ENCODE assay signal across 11 mouse cellular contexts in the genomic region with DNA sequence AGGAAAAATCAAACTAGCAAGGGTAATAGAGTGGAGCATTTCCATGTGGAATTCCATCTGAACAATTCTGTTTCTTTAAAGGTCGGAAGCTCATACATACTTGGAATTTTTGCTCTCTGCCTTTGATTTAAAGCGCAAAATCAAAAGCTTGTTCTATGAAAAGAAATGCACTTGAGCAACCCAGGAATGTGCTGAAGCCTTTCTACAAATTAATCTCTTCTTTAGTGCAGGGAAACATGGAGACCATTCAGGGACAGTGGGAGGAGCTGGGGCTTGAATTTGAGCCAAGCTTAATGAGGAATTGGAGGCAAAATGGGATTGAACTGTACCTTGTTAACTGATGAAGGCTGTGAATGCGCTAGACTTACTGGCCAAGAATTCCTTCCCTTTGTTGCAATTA.
DNase-seq lines count a peak whose midpoint lies in the region; ATAC-seq and TF ChIP-seq lines count a peak whose summit lies in the region.
"Had no signal": no experiment of that assay in that cellular context is flagged by ENCODE, and none has a peak within 500 bp of the region (broad histone marks: within the 10 kb centered on the region; RNA-seq: fewer than 3 reads in every experiment).

No protein-coding gene starts in this region.

- no peak overlapping the region for H3K4me3 ChIP-seq in heart, embryonic 13.5 days
- no peak overlapping the region for H3K4me3 ChIP-seq in stomach, embryonic 14.5 days (ENCODE audit: low read depth, low read length)
- no peak overlapping the region for H3K4me3 ChIP-seq in stomach, postnatal 0 days (ENCODE audit: low read depth, low read length)
- no peak overlapping the region for H3K4me3 ChIP-seq in left cerebral cortex, adult 2 months
- H3K4me3 ChIP-seq: hindbrain, embryonic 15.5 days; limb, embryonic 12.5 days had no signal

- no peaks in the 10 kb centered on the region for H3K27me3 ChIP-seq in heart, embryonic 13.5 days (replicated peaks)
- no peaks in the 10 kb centered on the region for H3K27me3 ChIP-seq in stomach, embryonic 14.5 days (ENCODE audit: control insufficient read depth, insufficient read depth, low read length)
- H3K27me3 ChIP-seq in stomach, postnatal 0 days (ENCODE audit: control insufficient read depth, insufficient read depth, low read length), result no peaks in the 10 kb centered on the region
- H3K27me3 ChIP-seq: hindbrain, embryonic 15.5 days; limb, embryonic 12.5 days had no signal

- peaks cover 21% of the 10 kb centered on the region for H3K4me1 ChIP-seq in heart, embryonic 13.5 days
- H3K4me1 ChIP-seq in stomach, embryonic 14.5 days (ENCODE audit: control insufficient read depth, insufficient read depth, low read length), result no peaks in the 10 kb centered on the region
- no peaks in the 10 kb centered on the region for H3K4me1 ChIP-seq in stomach, postnatal 0 days (replicated peaks; ENCODE audit: control insufficient read depth, insufficient read depth)
- H3K4me1 ChIP-seq: hindbrain, embryonic 15.5 days had no signal

- no peak for TF ChIP-seq CTCF in stomach, postnatal 0 days (IDR thresholded peaks at IDR 0.05; ENCODE audit: low read depth)
- TF ChIP-seq CTCF in left cerebral cortex, adult 2 months (IDR thresholded peaks at IDR 0.05), result no peak

- no peak for TF ChIP-seq EP300 in stomach, postnatal 0 days (optimal IDR thresholded peaks at IDR 0.05)

- H3K9me3 ChIP-seq in heart, embryonic 13.5 days, result no peaks in the 10 kb centered on the region
- no peaks in the 10 kb centered on the region for H3K9me3 ChIP-seq in stomach, embryonic 14.5 days (ENCODE audit: control insufficient read depth, low read depth, low read length)
- no peaks in the 10 kb centered on the region for H3K9me3 ChIP-seq in stomach, postnatal 0 days (ENCODE audit: control insufficient read depth, low read length)
- H3K9me3 ChIP-seq: hindbrain, embryonic 15.5 days; limb, embryonic 12.5 days had no signal

- ATAC-seq in heart, embryonic 13.5 days (ENCODE audit: extremely low read depth, insufficient number of reproducible peaks, low FRiP score, low TSS enrichment), result no peak
- peak; percentile 18; the same call in 1 of the 2 replicates for ATAC-seq in stomach, embryonic 14.5 days (ENCODE audit: insufficient number of reproducible peaks, insufficient read depth, low FRiP score, low read depth)
- no peak for ATAC-seq in stomach, postnatal 0 days (ENCODE audit: low FRiP score, low TSS enrichment)

- H3K36me3 ChIP-seq in heart, embryonic 13.5 days, result no peaks in the 10 kb centered on the region
- no peaks in the 10 kb centered on the region for H3K36me3 ChIP-seq in stomach, embryonic 14.5 days (ENCODE audit: control insufficient read depth, insufficient read depth, low read length)
- no peaks in the 10 kb centered on the region for H3K36me3 ChIP-seq in stomach, postnatal 0 days (ENCODE audit: control insufficient read depth, insufficient read depth, low read length)
- H3K36me3 ChIP-seq: hindbrain, embryonic 15.5 days; limb, embryonic 12.5 days had no signal

- H3K4me2 ChIP-seq in heart, embryonic 13.5 days, result no peak overlapping the region
- H3K4me2 ChIP-seq in stomach, embryonic 14.5 days (replicated peaks; ENCODE audit: low read depth, low read length), result no peak overlapping the region
- no peak overlapping the region for H3K4me2 ChIP-seq in stomach, postnatal 0 days (replicated peaks; ENCODE audit: low read depth)
- H3K4me2 ChIP-seq: hindbrain, embryonic 15.5 days; limb, embryonic 12.5 days had no signal

- WGBS in heart, embryonic 13.5 days, result 43% methylated on average over 3 of the region's 3 CpGs
- 36% methylated on average over 3 of the region's 3 CpGs for WGBS in stomach, embryonic 14.5 days
- WGBS in stomach, postnatal 0 days, result 31% methylated on average over 3 of the region's 3 CpGs

- DNase-seq in heart, adult 9 months (ENCODE audit: low spot score in 2 of 2), result no peak
- no peak for DNase-seq in stomach, postnatal 0 days (ENCODE audit: low spot score)
- DNase-seq in kidney, postnatal 10 days, result peak; percentile 30
- peak; percentile 70 for DNase-seq in testis, postnatal 10 days (ENCODE audit: low spot score)
- no peak for DNase-seq in left cerebral cortex, adult 2 months (ENCODE audit: extremely low spot score in 1 of 2, low spot score in 2 of 2)
- DNase-seq in thymus, postnatal 36 days, result no peak
- DNase-seq: cerebellum, adult 2 months had no signal

- H3K9ac ChIP-seq in heart, embryonic 13.5 days, result no peak overlapping the region
- H3K9ac ChIP-seq in stomach, embryonic 14.5 days (replicated peaks; ENCODE audit: low read depth, low read length), result no peak overlapping the region
- H3K9ac ChIP-seq in stomach, postnatal 0 days (ENCODE audit: low read length), result no peak overlapping the region
- H3K9ac ChIP-seq: hindbrain, embryonic 15.5 days; limb, embryonic 12.5 days had no signal

- intact Hi-C loops in left cerebral cortex, adult 2 months (cut with DNase I), result no loop called here

- peak overlapping the region; percentile 51; the same call in 1 of the 2 replicates for H3K27ac ChIP-seq in heart, embryonic 13.5 days (replicated peaks)
- H3K27ac ChIP-seq in stomach, embryonic 14.5 days (ENCODE audit: low read length), result no peak overlapping the region
- H3K27ac ChIP-seq in stomach, postnatal 0 days (replicated peaks), result no peak overlapping the region
- no peak overlapping the region for H3K27ac ChIP-seq in left cerebral cortex, adult 2 months
- H3K27ac ChIP-seq: hindbrain, embryonic 15.5 days had no signal

Comparison
In these comparisons a context has a peak if more than half of its experiments do, and no peak if none do; other contexts are left out.
1. DNase-seq: peak in kidney, postnatal 10 days (single experiment) and testis, postnatal 10 days (single experiment); none in heart, adult 9 months (0 of 2), stomach, postnatal 0 days (single experiment), left cerebral cortex, adult 2 months (0 of 2) and thymus, postnatal 36 days (0 of 2).